Mouse (Mus musculus): ENCODE results near the gene Tnnt2. TPM values are rescaled to one million over a fixed set of nuclear protein-coding genes. Genes with fewer than 3 reads are reported as not detected.

The Tnnt2 gene
- 0.26 and 0.55 TPM in 2 replicates for polyA plus RNA-seq (2015; fragmentation: Nextera tagmentation; extraction: Ambion mirVana)

GRCm38 (mm10) chr1:135835716-135836483 is at the start of gene Tnnt2:
Gene Tnnt2 (plus strand): TSS chr1:135836354.
- H3K4me3 ChIP-seq (replicated peaks): no peak within 1 kb of the TSS
- H3K4me1 ChIP-seq (replicated peaks): no peaks in the 10 kb centered on the region
- H3K4me2 ChIP-seq (replicated peaks): no peak within 1 kb of the TSS
- ATAC-seq: no peak
- no peaks in the 10 kb centered on the region for H3K27me3 ChIP-seq
- 51% methylated on average over 9 of the region's 9 CpGs for WGBS
- no peaks in the 10 kb centered on the region for H3K9me3 ChIP-seq
- H3K36me3 ChIP-seq: no peaks in the 10 kb centered on the region
- H3K9ac ChIP-seq (replicated peaks): no peak within 1 kb of the TSS
- H3K27ac ChIP-seq: no peak within 1 kb of the TSS

- Histone ChIP-seq H3K9ac (replicated peaks) (no peak overlapping the region), H3K27me3 (peaks cover 4% of the 10 kb centered on the region; the same call in 1 of the 2 replicates), H3K36me3 (no peaks in the 10 kb centered on the region), H3K4me3 (replicated peaks) (no peak overlapping the region), H3K4me2 (replicated peaks) (no peak overlapping the region), H3K27ac (no peak overlapping the region), H3K9me3 (no peaks in the 10 kb centered on the region), H3K4me1 (replicated peaks) (peaks cover 4% of the 10 kb centered on the region; the same call in 1 of the 2 replicates)
- peak; percentile 47; the same call in 1 of the 2 replicates for ATAC-seq
- WGBS: 48% methylated on average over 3 of the region's 3 CpGs
Measured at GRCm38 (mm10) chr1:135787799-135788198, 48.4 kb upstream of the Tnnt2 start.

- Histone ChIP-seq H3K27ac (no peak overlapping the region), H3K9me3 (no peaks in the 10 kb centered on the region), H3K4me1 (replicated peaks) (peaks cover 4% of the 10 kb centered on the region), H3K4me3 (replicated peaks) (no peak overlapping the region), H3K9ac (replicated peaks) (no peak overlapping the region), H3K4me2 (replicated peaks) (no peak overlapping the region), H3K36me3 (no peaks in the 10 kb centered on the region), H3K27me3 (peaks cover 12% of the 10 kb centered on the region; the same call in 1 of the 2 replicates)
- 54% methylated on average over 10 of the region's 10 CpGs for WGBS
- ATAC-seq: no peak
Measured at GRCm38 (mm10) chr1:135788708-135789107, 47.4 kb upstream of the Tnnt2 start.

GRCm38 (mm10) chr1:135789815-135790214 is 46.3 kb upstream of the Tnnt2 start:
- H3K36me3 ChIP-seq: no peaks in the 10 kb centered on the region
- H3K9me3 ChIP-seq: no peaks in the 10 kb centered on the region
- H3K9ac ChIP-seq (replicated peaks): no peak overlapping the region
- peaks cover 15% of the 10 kb centered on the region; the same call in 1 of the 2 replicates for H3K27me3 ChIP-seq
- no peak overlapping the region for H3K27ac ChIP-seq
- WGBS: 9% methylated on average over 5 of the region's 5 CpGs
- no peak overlapping the region for H3K4me3 ChIP-seq (replicated peaks)
- peaks cover 15% of the 10 kb centered on the region for H3K4me1 ChIP-seq (replicated peaks)
- peak; percentile 12; the same call in 1 of the 2 replicates for ATAC-seq
- no peak overlapping the region for H3K4me2 ChIP-seq (replicated peaks)

- no peak overlapping the region for H3K4me2 ChIP-seq (replicated peaks)
- H3K9ac ChIP-seq (replicated peaks): no peak overlapping the region
- peaks cover 21% of the 10 kb centered on the region for H3K4me1 ChIP-seq (replicated peaks)
- H3K36me3 ChIP-seq: no peaks in the 10 kb centered on the region
- 57% methylated on average over 13 of the region's 13 CpGs for WGBS
- no peaks in the 10 kb centered on the region for H3K9me3 ChIP-seq
- peaks cover 22% of the 10 kb centered on the region; the same call in 1 of the 2 replicates for H3K27me3 ChIP-seq
- no peak for ATAC-seq
- H3K27ac ChIP-seq: no peak overlapping the region
- H3K4me3 ChIP-seq (replicated peaks): no peak overlapping the region
Measured at GRCm38 (mm10) chr1:135792143-135792939, 43.8 kb upstream of the Tnnt2 start.

GRCm38 (mm10) chr1:135793370-135794215 is 42.6 kb upstream of the Tnnt2 start:
- H3K4me2 ChIP-seq (replicated peaks): peak overlapping the region; percentile 47
- H3K9me3 ChIP-seq: no peaks in the 10 kb centered on the region
- peaks cover 21% of the 10 kb centered on the region for H3K4me1 ChIP-seq (replicated peaks)
- no peak overlapping the region; the same call in 1 of the 2 replicates for H3K9ac ChIP-seq (replicated peaks)
- peaks cover 22% of the 10 kb centered on the region; the same call in 1 of the 2 replicates for H3K27me3 ChIP-seq
- WGBS: 12% methylated on average over 27 of the region's 27 CpGs
- no peak overlapping the region for H3K27ac ChIP-seq
- H3K4me3 ChIP-seq (replicated peaks): peak overlapping the region; percentile 11
- H3K36me3 ChIP-seq: no peaks in the 10 kb centered on the region
- ATAC-seq: peak; percentile 49; the same call in 1 of the 2 replicates

- no peaks in the 10 kb centered on the region for H3K9me3 ChIP-seq
- peak; percentile 72 for ATAC-seq
- H3K4me1 ChIP-seq (replicated peaks): peaks cover 21% of the 10 kb centered on the region
- no peak overlapping the region for H3K9ac ChIP-seq (replicated peaks)
- H3K27me3 ChIP-seq: peaks cover 22% of the 10 kb centered on the region; the same call in 1 of the 2 replicates
- no peaks in the 10 kb centered on the region for H3K36me3 ChIP-seq
- peak overlapping the region; percentile 47 for H3K4me2 ChIP-seq (replicated peaks)
- WGBS: 25% methylated on average over 20 of the region's 20 CpGs
- peak overlapping the region; percentile 11; the same call in 1 of the 2 replicates for H3K4me3 ChIP-seq (replicated peaks)
- no peak overlapping the region for H3K27ac ChIP-seq
Measured at GRCm38 (mm10) chr1:135794216-135795134, 41.7 kb upstream of the Tnnt2 start.

- Histone ChIP-seq H3K27me3 (peaks cover 12% of the 10 kb centered on the region; the same call in 1 of the 2 replicates), H3K4me3 (replicated peaks) (no peak overlapping the region), H3K9me3 (no peaks in the 10 kb centered on the region), H3K36me3 (no peaks in the 10 kb centered on the region), H3K9ac (replicated peaks) (no peak overlapping the region), H3K4me1 (replicated peaks) (peaks cover 28% of the 10 kb centered on the region), H3K4me2 (replicated peaks) (no peak overlapping the region), H3K27ac (no peak overlapping the region)
- WGBS: 77% methylated on average over 1 of the region's 1 CpGs
- no peak for ATAC-seq
Measured at GRCm38 (mm10) chr1:135798492-135798891, 37.7 kb upstream of the Tnnt2 start.

- no peak for ATAC-seq
- Histone ChIP-seq H3K27ac (no peak overlapping the region), H3K9ac (replicated peaks) (no peak overlapping the region), H3K4me3 (replicated peaks) (no peak overlapping the region), H3K27me3 (peaks cover 13% of the 10 kb centered on the region; the same call in 1 of the 2 replicates), H3K9me3 (no peaks in the 10 kb centered on the region), H3K36me3 (no peaks in the 10 kb centered on the region), H3K4me1 (replicated peaks) (peaks cover 21% of the 10 kb centered on the region), H3K4me2 (replicated peaks) (no peak overlapping the region)
- WGBS: 84% methylated on average over 8 of the region's 8 CpGs
Measured at GRCm38 (mm10) chr1:135799109-135799627, 37.0 kb upstream of the Tnnt2 start.

GRCm38 (mm10) chr1:135800192-135800950 is 35.8 kb upstream of the Tnnt2 start:
- Histone ChIP-seq H3K9me3 (no peaks in the 10 kb centered on the region), H3K4me1 (replicated peaks) (peaks cover 9% of the 10 kb centered on the region), H3K4me2 (replicated peaks) (no peak overlapping the region), H3K36me3 (no peaks in the 10 kb centered on the region), H3K27me3 (peaks cover 4% of the 10 kb centered on the region; the same call in 1 of the 2 replicates), H3K27ac (no peak overlapping the region), H3K9ac (replicated peaks) (no peak overlapping the region), H3K4me3 (replicated peaks) (no peak overlapping the region)
- ATAC-seq: peak; percentile 62
- WGBS: 53% methylated on average over 8 of the region's 8 CpGs

All from midbrain, embryonic 13.5 days (tissue).